In genomic region chr7:140990622-140991021, GRCm38 (mm10) we compare ENCODE assay signal across 22 mouse cellular contexts. TPM values are rescaled to one million over a fixed set of nuclear protein-coding genes. Genes with fewer than 3 reads are reported as not detected.
DNase-seq lines count a peak whose midpoint lies in the region; ATAC-seq and TF ChIP-seq lines count a peak whose summit lies in the region.
"Had no signal": no experiment of that assay in that cellular context is flagged by ENCODE, and none has a peak within 500 bp of the region (broad histone marks: within the 10 kb centered on the region; RNA-seq: fewer than 3 reads in every experiment).

No protein-coding gene starts in this region.

- no peaks in the 10 kb centered on the region for H3K36me3 ChIP-seq in E14TG2a.4 (ENCODE audit: insufficient read depth, low read length)
- H3K36me3 ChIP-seq in limb, embryonic 12.5 days, result no peaks in the 10 kb centered on the region
- H3K36me3 ChIP-seq in midbrain, embryonic 13.5 days, result no peaks in the 10 kb centered on the region
- H3K36me3 ChIP-seq in midbrain, embryonic 16.5 days (ENCODE audit: control insufficient read depth, insufficient read depth, low read length), result no peaks in the 10 kb centered on the region
- H3K36me3 ChIP-seq: embryonic facial prominence, embryonic 12.5 days; heart, embryonic 13.5 days; kidney, embryonic 15.5 days; midbrain, embryonic 15.5 days had no signal

- H3K27me3 ChIP-seq in E14TG2a.4 (ENCODE audit: insufficient read depth, low read length), result no peaks in the 10 kb centered on the region
- no peaks in the 10 kb centered on the region for H3K27me3 ChIP-seq in limb, embryonic 12.5 days
- no peaks in the 10 kb centered on the region for H3K27me3 ChIP-seq in midbrain, embryonic 13.5 days
- no peaks in the 10 kb centered on the region for H3K27me3 ChIP-seq in midbrain, embryonic 16.5 days (ENCODE audit: control insufficient read depth, insufficient read depth, low read depth, low read length)
- H3K27me3 ChIP-seq: embryonic facial prominence, embryonic 12.5 days; kidney, embryonic 15.5 days; midbrain, embryonic 15.5 days had no signal

- 12% methylated on average over 5 of the region's 5 CpGs for WGBS in bone marrow, adult 2 months
- 43% methylated on average over 5 of the region's 5 CpGs for WGBS in limb, embryonic 12.5 days
- WGBS in midbrain, embryonic 13.5 days, result 83% methylated on average over 5 of the region's 5 CpGs
- WGBS in midbrain, embryonic 16.5 days, result 78% methylated on average over 5 of the region's 5 CpGs

- no peak for TF ChIP-seq POLR2A in bone marrow, adult 2 months (IDR thresholded peaks at IDR 0.05; ENCODE audit: borderline replicate concordance, control insufficient read depth, low read depth, low read length)

- no peak for DNase-seq in left cerebral cortex, postnatal 4 days
- DNase-seq: cerebellum, postnatal 36 days; forebrain, postnatal 0 days; gastrocnemius, adult 2 months; heart, adult 11 months; layer of hippocampus, postnatal 36 days; lung, adult 2 months; lung, postnatal 36 days; right cerebral cortex, adult 18-20 months had no signal

- intact Hi-C loops in left cerebral cortex, postnatal 4 days (cut with DNase I), result no loop called here

- H3K9ac ChIP-seq in limb, embryonic 12.5 days (replicated peaks), result no peak overlapping the region
- no peak overlapping the region for H3K9ac ChIP-seq in midbrain, embryonic 13.5 days (replicated peaks)
- no peak overlapping the region for H3K9ac ChIP-seq in midbrain, embryonic 16.5 days (ENCODE audit: low read depth, low read length)
- H3K9ac ChIP-seq: embryonic facial prominence, embryonic 12.5 days; forebrain, postnatal 0 days; heart, embryonic 13.5 days; kidney, embryonic 15.5 days; midbrain, embryonic 15.5 days had no signal

- peak overlapping the region; percentile 53; the same call in 1 of the 2 replicates for H3K27ac ChIP-seq in bone marrow, adult 2 months (ENCODE audit: control insufficient read depth, insufficient read depth, low read depth, low read length, poor library complexity)
- peak overlapping the region; percentile 41 for H3K27ac ChIP-seq in limb, embryonic 12.5 days
- H3K27ac ChIP-seq in midbrain, embryonic 13.5 days, result no peak overlapping the region
- no peak overlapping the region for H3K27ac ChIP-seq in midbrain, embryonic 16.5 days (ENCODE audit: low read length)
- H3K27ac ChIP-seq: embryonic facial prominence, embryonic 12.5 days; gastrocnemius, adult 2 months; heart, embryonic 13.5 days; kidney, embryonic 15.5 days; midbrain, embryonic 15.5 days had no signal

- peaks cover 84% of the 10 kb centered on the region for H3K4me1 ChIP-seq in E14TG2a.4 (replicated peaks; ENCODE audit: low read depth, low read length)
- H3K4me1 ChIP-seq in bone marrow, adult 2 months (ENCODE audit: control insufficient read depth, insufficient read depth, low read length), result peaks cover 6% of the 10 kb centered on the region
- H3K4me1 ChIP-seq in limb, embryonic 12.5 days (replicated peaks), result peaks cover 11% of the 10 kb centered on the region
- no peaks in the 10 kb centered on the region for H3K4me1 ChIP-seq in midbrain, embryonic 13.5 days (replicated peaks)
- H3K4me1 ChIP-seq in midbrain, embryonic 16.5 days (ENCODE audit: control insufficient read depth, insufficient read depth, low read length), result no peaks in the 10 kb centered on the region
- H3K4me1 ChIP-seq: heart, embryonic 13.5 days; kidney, embryonic 15.5 days; midbrain, embryonic 15.5 days had no signal

- no peak for TF ChIP-seq CTCF in E14TG2a.4 (conservative IDR thresholded peaks at IDR 0.05; ENCODE audit: low read length)
- no peak for TF ChIP-seq CTCF in bone marrow, adult 2 months (IDR thresholded peaks at IDR 0.05; ENCODE audit: control insufficient read depth, insufficient read depth, low read length)

- no peak for ATAC-seq in limb, embryonic 12.5 days (ENCODE audit: insufficient number of reproducible peaks, insufficient read depth, low FRiP score, low TSS enrichment, low read depth)
- peak; percentile 91 for ATAC-seq in megakaryocyte progenitor cell, adult 5-6 weeks (replicated peaks; ENCODE audit: poor library complexity)
- ATAC-seq in midbrain, embryonic 13.5 days, result no peak
- ATAC-seq in midbrain, embryonic 16.5 days, result no peak
- ATAC-seq: forebrain, postnatal 0 days; midbrain, embryonic 15.5 days had no signal

- H3K9me3 ChIP-seq in E14TG2a.4 (ENCODE audit: low read length), result no peaks in the 10 kb centered on the region
- H3K9me3 ChIP-seq in limb, embryonic 12.5 days, result 0 out of 2 replicates have a peak, but pooled peaks cover 4% of the 10 kb centered on the region
- H3K9me3 ChIP-seq in midbrain, embryonic 13.5 days, result no peaks in the 10 kb centered on the region
- H3K9me3 ChIP-seq in midbrain, embryonic 16.5 days (replicated peaks; ENCODE audit: control insufficient read depth, low read length, poor library complexity, severe bottlenecking), result no peaks in the 10 kb centered on the region
- H3K9me3 ChIP-seq: embryonic facial prominence, embryonic 12.5 days; heart, embryonic 13.5 days; kidney, embryonic 15.5 days; midbrain, embryonic 15.5 days had no signal

- H3K4me3 ChIP-seq in E14TG2a.4 (replicated peaks; ENCODE audit: low read length), result peak overlapping the region; percentile 63
- no peak overlapping the region for H3K4me3 ChIP-seq in bone marrow, adult 2 months (replicated peaks; ENCODE audit: control insufficient read depth, low read depth, low read length)
- no peak overlapping the region for H3K4me3 ChIP-seq in limb, embryonic 12.5 days (replicated peaks)
- no peak overlapping the region for H3K4me3 ChIP-seq in midbrain, embryonic 13.5 days (replicated peaks)
- H3K4me3 ChIP-seq in midbrain, embryonic 16.5 days (ENCODE audit: low read depth, low read length), result no peak overlapping the region
- H3K4me3 ChIP-seq: embryonic facial prominence, embryonic 12.5 days; gastrocnemius, adult 2 months; heart, embryonic 13.5 days; kidney, embryonic 15.5 days; midbrain, embryonic 15.5 days had no signal

- no peak overlapping the region for H3K4me2 ChIP-seq in limb, embryonic 12.5 days
- no peak overlapping the region for H3K4me2 ChIP-seq in midbrain, embryonic 13.5 days (replicated peaks)
- no peak overlapping the region for H3K4me2 ChIP-seq in midbrain, embryonic 16.5 days (ENCODE audit: low read length)
- H3K4me2 ChIP-seq: embryonic facial prominence, embryonic 12.5 days; heart, embryonic 13.5 days; kidney, embryonic 15.5 days; midbrain, embryonic 15.5 days had no signal

RNA-seq across cellular contexts. Expression of gene Ifitm3, which starts 19.9 kb away (rescaled TPM):
- 166 and 209 TPM in 2 replicates for polyA plus RNA-seq in bone marrow, adult 2 months (2011; ENCODE audit: insufficient read depth, insufficient read length, low replicate concordance, missing spikeins)
- 56.5 and 68.6 TPM in 2 replicates for polyA plus RNA-seq in limb, embryonic 12.5 days (2016; fragmentation: Nextera tagmentation; extraction: Ambion mirVana)
- 147 and 203 TPM in 2 replicates for total RNA-seq in megakaryocyte progenitor cell, adult 5-6 weeks (2015)
- total RNA-seq in megakaryocyte progenitor cell, adult 5-6 weeks (2017), result 49.4 and 56.2 TPM in 2 replicates
- polyA plus RNA-seq in midbrain, embryonic 13.5 days (2015; fragmentation: Nextera tagmentation; extraction: Ambion mirVana), result 22.6 and 26.2 TPM in 2 replicates
- 10 to 100 TPM in 1 of 2 experiments, 1 to 10 TPM in 1; 8.9 to 12.8 TPM for total RNA-seq in left cerebral cortex, postnatal 4 days (2021)
- 28.2 and 37.3 TPM in 2 replicates for polyA plus RNA-seq in midbrain, embryonic 16.5 days (2015; fragmentation: Nextera tagmentation; extraction: Ambion mirVana)

RNA-seq across cellular contexts. Expression of gene Ifitm1, which starts 23.6 kb away (rescaled TPM):
- polyA plus RNA-seq in bone marrow, adult 2 months (2011; ENCODE audit: insufficient read depth, insufficient read length, low replicate concordance, missing spikeins), result 32.8 and 82.9 TPM in 2 replicates
- polyA plus RNA-seq in limb, embryonic 12.5 days (2016; fragmentation: Nextera tagmentation; extraction: Ambion mirVana), result 77.8 and 78.8 TPM in 2 replicates
- total RNA-seq in megakaryocyte progenitor cell, adult 5-6 weeks (2015), result 57.8 and 89.8 TPM in 2 replicates
- 33.7 and 37.5 TPM in 2 replicates for total RNA-seq in megakaryocyte progenitor cell, adult 5-6 weeks (2017)
- 10.2 and 10.3 TPM in 2 replicates for polyA plus RNA-seq in midbrain, embryonic 13.5 days (2015; fragmentation: Nextera tagmentation; extraction: Ambion mirVana)
- 1 to 10 TPM; 2.8 to 5.4 TPM for total RNA-seq in left cerebral cortex, postnatal 4 days (2021)
- 9.0 and 11.1 TPM in 2 replicates for polyA plus RNA-seq in midbrain, embryonic 16.5 days (2015; fragmentation: Nextera tagmentation; extraction: Ambion mirVana)

RNA-seq across cellular contexts. Expression of gene Ifitm6, which starts 27.1 kb away (rescaled TPM):
- 195 and 524 TPM in 2 replicates for polyA plus RNA-seq in bone marrow, adult 2 months (2011; ENCODE audit: insufficient read depth, insufficient read length, low replicate concordance, missing spikeins)
- polyA plus RNA-seq in limb, embryonic 12.5 days (2016; fragmentation: Nextera tagmentation; extraction: Ambion mirVana), result not detected in 2 replicates
- 81.7 and 90.1 TPM in 2 replicates for total RNA-seq in megakaryocyte progenitor cell, adult 5-6 weeks (2015)
- 37.7 and 55.9 TPM in 2 replicates for total RNA-seq in megakaryocyte progenitor cell, adult 5-6 weeks (2017)
- 0.51 and 0.54 TPM in 2 replicates for polyA plus RNA-seq in midbrain, embryonic 13.5 days (2015; fragmentation: Nextera tagmentation; extraction: Ambion mirVana)
- not detected for total RNA-seq in left cerebral cortex, postnatal 4 days (2021)
- 0.69 and 0.91 TPM in 2 replicates for polyA plus RNA-seq in midbrain, embryonic 16.5 days (2015; fragmentation: Nextera tagmentation; extraction: Ambion mirVana)
- total RNA-seq: gastrocnemius, adult 2 months; left cerebral cortex, postnatal 36 days had no signal
- polyA plus RNA-seq: hindbrain, embryonic 11.5 days; neural tube, embryonic 11.5 days had no signal

RNA-seq across cellular contexts. Expression of gene Ifitm2, which starts 34.8 kb away (rescaled TPM):
- polyA plus RNA-seq in bone marrow, adult 2 months (2011; ENCODE audit: insufficient read depth, insufficient read length, low replicate concordance, missing spikeins), result 71.7 and 147 TPM in 2 replicates
- polyA plus RNA-seq in limb, embryonic 12.5 days (2016; fragmentation: Nextera tagmentation; extraction: Ambion mirVana), result 941 and 1,046 TPM in 2 replicates
- total RNA-seq in megakaryocyte progenitor cell, adult 5-6 weeks (2015), result 577 and 637 TPM in 2 replicates
- 287 and 322 TPM in 2 replicates for total RNA-seq in megakaryocyte progenitor cell, adult 5-6 weeks (2017)
- polyA plus RNA-seq in midbrain, embryonic 13.5 days (2015; fragmentation: Nextera tagmentation; extraction: Ambion mirVana), result 125 and 144 TPM in 2 replicates
- total RNA-seq in left cerebral cortex, postnatal 4 days (2021), result 10 to 100 TPM; 36.6 to 45.9 TPM
- polyA plus RNA-seq in midbrain, embryonic 16.5 days (2015; fragmentation: Nextera tagmentation; extraction: Ambion mirVana), result 118 and 129 TPM in 2 replicates

RNA-seq across cellular contexts. Expression of gene Gm45717, which starts 34.9 kb away (rescaled TPM):
- not detected in 2 replicates for polyA plus RNA-seq in bone marrow, adult 2 months (2011; ENCODE audit: insufficient read depth, insufficient read length, low replicate concordance, missing spikeins)
- polyA plus RNA-seq in limb, embryonic 12.5 days (2016; fragmentation: Nextera tagmentation; extraction: Ambion mirVana), result not detected in 2 replicates
- total RNA-seq in megakaryocyte progenitor cell, adult 5-6 weeks (2015), result not detected in 2 replicates
- 1.1 TPM in 1 of 2 replicates, not detected in the other for total RNA-seq in megakaryocyte progenitor cell, adult 5-6 weeks (2017)
- not detected in 2 replicates for polyA plus RNA-seq in midbrain, embryonic 13.5 days (2015; fragmentation: Nextera tagmentation; extraction: Ambion mirVana)
- not detected for total RNA-seq in left cerebral cortex, postnatal 4 days (2021)
- not detected in 2 replicates for polyA plus RNA-seq in midbrain, embryonic 16.5 days (2015; fragmentation: Nextera tagmentation; extraction: Ambion mirVana)
- total RNA-seq: forebrain, postnatal 0 days; gastrocnemius, adult 2 months; layer of hippocampus, postnatal 36 days; left cerebral cortex, postnatal 36 days had no signal
- polyA plus RNA-seq: embryonic facial prominence, embryonic 12.5 days; forebrain, postnatal 0 days; heart, embryonic 13.5 days; hindbrain, embryonic 11.5 days; lung, adult 2 months; midbrain, embryonic 15.5 days had no signal

Comparison
In these comparisons a context has a peak if more than half of its experiments do, and no peak if none do; other contexts are left out.
1. H3K27ac ChIP-seq: peak in bone marrow, adult 2 months (single experiment) and limb, embryonic 12.5 days (single experiment); none in midbrain, embryonic 13.5 days (single experiment) and midbrain, embryonic 16.5 days (single experiment).
2. RNA of gene Ifitm6, which starts 27.1 kb away (polyA plus RNA-seq): 195 to 524 TPM in bone marrow, adult 2 months; 0.69 to 0.91 TPM in midbrain, embryonic 16.5 days, 0.51 to 0.54 TPM in midbrain, embryonic 13.5 days and not detected in limb, embryonic 12.5 days; every median in the first group is over 100 times any median in the second.